Mouse (Mus musculus): ENCODE measurements around the gene Trpm3.

DNA sequence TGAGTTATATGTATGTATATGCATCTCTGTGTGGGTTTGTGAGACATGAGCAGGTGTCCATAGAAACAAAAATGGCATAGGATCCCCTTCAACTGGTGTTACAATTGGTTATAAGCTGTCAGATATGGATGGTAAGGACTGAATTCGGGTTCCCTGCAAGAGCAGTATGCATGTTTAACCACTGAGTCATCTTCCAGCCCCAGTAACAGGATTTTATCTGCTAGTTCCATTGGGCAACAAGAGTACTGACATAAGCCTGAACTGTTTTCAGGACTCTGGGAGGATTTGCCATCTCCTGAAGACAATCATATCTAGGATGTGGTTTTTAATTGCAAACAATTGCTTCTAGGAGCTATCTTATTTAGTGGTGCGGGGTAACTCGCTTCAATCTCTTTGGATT is 534.0 kb downstream of the Trpm3 start:
- TF ChIP-seq EP300 (IDR thresholded peaks at IDR 0.05; ENCODE audit: low read depth) = no peak
- TF ChIP-seq CTCF (IDR thresholded peaks at IDR 0.05; ENCODE audit: low read depth) = no peak
